Mouse (Mus musculus) macrophage (primary cell): ENCODE results near the gene Sntg2. TPM values are rescaled to one million over a fixed set of nuclear protein-coding genes. Genes with fewer than 3 reads are reported as not detected.

Experiments
- H3K27ac ChIP-seq: fragments of 350-480 bp; formaldehyde crosslinking; 2 replicates; pipeline ENCODE4 v1.9.0; 2021
- H3K36me3 ChIP-seq: fragments of 350-480 bp; formaldehyde crosslinking; 2 replicates; pipeline ENCODE4 v1.9.0; 2021; ENCODE audit errors: inconsistent target
- H3K4me3 ChIP-seq: fragments of 350-480 bp; formaldehyde crosslinking; 2 replicates; pipeline ENCODE4 v1.9.0; 2021; ENCODE audit errors: inconsistent target
- H3K79me2 ChIP-seq: fragments of 350-480 bp; formaldehyde crosslinking; 2 replicates; pipeline ENCODE4 v1.9.0; 2021; ENCODE audit errors: inconsistent target
- WGBS: methylation state at CpG from one replicate; pipeline ENCODE4 v1.1.7; 2026; ENCODE audit warnings: inconsistent platforms; ENCODE audit not compliant: missing documents; 5-methylcytosine and 5-hydroxymethylcytosine counted together
- polyA plus RNA-seq: library from polyadenylated mRNA; stranded (reverse); fragments of 250-400 nt; gene quantifications from 3 replicates; pipeline ENCODE4 v1.2.4, GENCODE M21; 2018; ENCODE audit warnings: inconsistent platforms
- total RNA-seq, 78 experiments: library from RNA; depleted of rRNA; stranded (reverse); fragments of 250-400 nt; gene quantifications; 1 replicate in 9 of 78; 2 replicates in 24 of 78; 3 replicates in 43 of 78; 4 replicates in 2 of 78; pipeline ENCODE4 v1.2.4; 2018; ENCODE audit warnings: inconsistent platforms in 56 of 78

Sntg2 gene
- not detected for total RNA-seq (2018; cell fraction: chromatin; rRNA removed)
- not detected for total RNA-seq (2018; cell fraction: cytosol; rRNA removed)
- total RNA-seq (2018; cell fraction: nucleus; rRNA removed): not detected
- polyA plus RNA-seq: not detected in 3 replicates

DNA sequence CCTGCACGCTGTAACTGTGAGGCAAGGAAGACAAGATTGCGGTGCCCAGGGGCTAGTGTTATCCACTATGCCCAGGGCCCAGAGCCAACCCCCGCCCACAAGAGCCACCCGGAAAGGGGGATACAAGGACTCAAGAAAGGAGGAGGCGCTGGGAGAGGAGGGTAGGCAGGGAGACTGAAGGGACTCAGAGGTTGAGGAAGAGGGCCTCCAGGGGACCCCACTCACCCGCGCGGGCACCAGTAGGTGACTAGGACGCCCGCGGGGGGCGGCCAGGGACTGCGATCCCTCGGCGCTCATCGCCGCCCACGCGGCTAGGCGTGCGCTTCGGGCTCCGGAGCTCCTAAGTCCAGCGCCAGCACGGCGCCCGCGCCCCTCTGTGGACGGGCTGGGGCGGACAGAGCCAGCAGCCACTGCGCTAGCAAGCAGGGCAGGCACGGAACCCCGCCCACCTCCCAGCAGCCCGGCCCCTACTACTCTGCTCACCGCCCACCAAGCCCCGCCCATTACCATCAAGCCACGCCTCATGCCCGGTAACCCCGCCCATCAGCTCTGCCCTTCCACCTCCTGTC lies at the start of gene Sntg2:
TSS of gene Sntg2 (minus strand) at position 443 of the 569 bp plus-strand sequence.
- H3K4me3 ChIP-seq: no peak within 1 kb of the TSS
- WGBS: under 1% methylated on average over 37 of the region's 39 CpGs
- no peaks in the 10 kb centered on the region for H3K36me3 ChIP-seq
- H3K27ac ChIP-seq: no peak within 1 kb of the TSS
- H3K79me2 ChIP-seq: no peaks in the 10 kb centered on the region

- no peaks in the 10 kb centered on the region for H3K36me3 ChIP-seq
- no peaks in the 10 kb centered on the region for H3K79me2 ChIP-seq
- no peak overlapping the region for H3K27ac ChIP-seq
- no peak overlapping the region for H3K4me3 ChIP-seq
- 82% methylated on average over 8 of the region's 8 CpGs for WGBS
Observed at GRCm38 (mm10) chr12:30416547-30416946, 43.4 kb upstream of the Sntg2 start.

DNA sequence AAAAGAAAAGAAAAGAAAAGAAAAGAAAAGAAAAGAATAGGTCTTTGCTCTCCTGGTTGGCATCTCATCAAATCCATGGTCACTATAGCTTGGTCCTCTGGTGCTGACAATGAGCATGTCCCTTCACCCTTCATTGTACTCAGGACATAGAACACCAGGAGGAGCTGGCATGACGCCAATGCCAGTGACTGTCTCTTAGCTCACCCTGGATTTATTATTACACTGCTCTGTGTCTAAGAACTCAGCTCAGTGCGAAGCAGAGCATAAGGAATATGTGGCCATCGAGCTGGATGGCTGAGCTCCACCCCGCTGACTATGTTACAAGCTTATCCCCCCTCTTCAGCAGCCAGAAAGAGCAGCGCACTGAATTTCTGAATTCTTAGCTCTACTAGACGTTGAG lies 42.8 kb upstream of the Sntg2 start:
- WGBS: 71% methylated on average over 6 of the region's 6 CpGs

GRCm38 (mm10) chr12:30402651-30403050 lies 29.5 kb upstream of the Sntg2 start:
- no peak overlapping the region for H3K27ac ChIP-seq
- no peaks in the 10 kb centered on the region for H3K79me2 ChIP-seq

More for the DNA sequence above, 42.8 kb upstream of the Sntg2 start:
- no peak overlapping the region for H3K4me3 ChIP-seq
- H3K79me2 ChIP-seq: no peaks in the 10 kb centered on the region
- no peak overlapping the region for H3K27ac ChIP-seq
- no peaks in the 10 kb centered on the region for H3K36me3 ChIP-seq

GRCm38 (mm10) chr12:30400531-30400930 lies 27.4 kb upstream of the Sntg2 start:
- H3K36me3 ChIP-seq: no peaks in the 10 kb centered on the region
- no peak overlapping the region for H3K4me3 ChIP-seq
- H3K79me2 ChIP-seq: no peaks in the 10 kb centered on the region
- WGBS: 81% methylated on average over 2 of the region's 2 CpGs
- H3K27ac ChIP-seq: no peak overlapping the region

More at GRCm38 (mm10) chr12:30402651-30403050, 29.5 kb upstream of the Sntg2 start:
- no peaks in the 10 kb centered on the region for H3K36me3 ChIP-seq
- no peak overlapping the region for H3K4me3 ChIP-seq

DNA sequence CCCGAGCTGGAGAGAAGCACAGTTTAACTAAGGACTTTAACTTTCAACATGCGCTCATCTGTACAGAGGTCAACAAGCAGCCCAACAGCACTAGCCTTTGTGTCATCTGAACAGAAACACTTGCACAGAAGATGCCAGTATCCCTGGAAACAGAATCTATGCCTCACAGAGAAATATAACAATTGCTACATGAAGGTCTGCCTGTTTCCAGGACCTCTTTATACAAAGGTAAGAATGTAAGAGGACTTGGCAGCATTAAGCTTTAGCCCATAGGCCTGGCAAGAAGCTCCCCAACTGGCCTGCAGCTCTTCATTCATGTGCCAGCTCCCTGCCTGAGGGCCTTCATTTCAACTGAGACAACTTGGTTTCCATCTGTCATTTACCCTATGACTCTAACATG lies 26.9 kb upstream of the Sntg2 start:
- no peak overlapping the region for H3K4me3 ChIP-seq
- H3K79me2 ChIP-seq: no peaks in the 10 kb centered on the region
- no peaks in the 10 kb centered on the region for H3K36me3 ChIP-seq
- no peak overlapping the region for H3K27ac ChIP-seq
- WGBS: 94% methylated on average over 2 of the region's 2 CpGs

- WGBS: 27% methylated on average over 5 of the region's 5 CpGs
- no peaks in the 10 kb centered on the region for H3K79me2 ChIP-seq
- H3K27ac ChIP-seq: no peak overlapping the region
- no peaks in the 10 kb centered on the region for H3K36me3 ChIP-seq
- no peak overlapping the region for H3K4me3 ChIP-seq
Observed at GRCm38 (mm10) chr12:30372293-30372692, 882 bp downstream of the Sntg2 start.

- Histone ChIP-seq H3K4me3 (no peak overlapping the region), H3K27ac (no peak overlapping the region), H3K79me2 (no peaks in the 10 kb centered on the region), H3K36me3 (no peaks in the 10 kb centered on the region)
- WGBS: 7% methylated on average over 6 of the region's 6 CpGs
Observed at GRCm38 (mm10) chr12:30369786-30370185, 3.4 kb downstream of the Sntg2 start.

DNA sequence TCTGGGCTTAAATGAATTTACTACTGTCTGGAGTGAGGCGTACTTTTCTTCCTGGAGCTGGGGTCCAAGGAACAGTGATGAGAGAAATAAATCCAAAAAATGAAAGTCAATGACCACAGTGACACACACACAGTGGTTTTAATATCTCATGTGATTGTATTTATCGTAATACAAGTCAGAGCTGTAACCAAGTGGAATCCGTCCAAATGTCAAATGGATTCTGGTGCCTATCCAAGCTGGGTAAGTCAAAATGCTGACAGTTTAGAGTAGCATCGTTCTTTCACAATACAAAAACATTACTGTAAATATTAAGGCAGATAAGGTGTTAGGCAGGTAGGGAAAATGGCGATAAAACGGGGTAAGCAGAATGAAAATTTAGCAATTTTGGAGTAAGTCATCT lies 4.0 kb downstream of the Sntg2 start:
- Histone ChIP-seq H3K36me3 (no peaks in the 10 kb centered on the region), H3K79me2 (no peaks in the 10 kb centered on the region), H3K27ac (no peak overlapping the region), H3K4me3 (no peak overlapping the region)
- 91% methylated on average over 6 of the region's 6 CpGs for WGBS

DNA sequence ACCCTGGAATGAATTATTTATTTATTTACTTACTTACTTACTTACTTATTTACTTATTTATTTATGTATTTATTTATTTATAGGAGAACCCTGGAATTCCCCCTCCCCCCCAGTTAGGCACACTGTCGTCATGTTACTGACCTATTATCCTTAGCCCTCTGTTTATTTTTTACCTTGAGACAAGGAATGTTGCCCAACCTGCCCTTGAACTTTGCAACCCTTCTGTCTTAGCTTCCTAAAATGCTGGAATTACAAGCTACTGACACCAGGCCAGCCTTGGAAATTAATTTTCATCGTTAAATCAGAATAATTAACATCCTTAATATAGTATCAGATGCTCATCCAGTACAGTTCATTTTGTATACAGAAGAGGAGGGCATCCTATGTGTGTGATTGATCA lies 10.9 kb downstream of the Sntg2 start:
- H3K27ac ChIP-seq: no peak overlapping the region
- no peaks in the 10 kb centered on the region for H3K79me2 ChIP-seq
- no peaks in the 10 kb centered on the region for H3K36me3 ChIP-seq
- WGBS: 81% methylated on average over 2 of the region's 2 CpGs
- H3K4me3 ChIP-seq: no peak overlapping the region

- Histone ChIP-seq H3K79me2 (no peaks in the 10 kb centered on the region), H3K27ac (no peak overlapping the region), H3K36me3 (no peaks in the 10 kb centered on the region), H3K4me3 (no peak overlapping the region)
- 62% methylated on average over 6 of the region's 6 CpGs for WGBS
Observed at GRCm38 (mm10) chr12:30357666-30358065, 15.5 kb downstream of the Sntg2 start.

DNA sequence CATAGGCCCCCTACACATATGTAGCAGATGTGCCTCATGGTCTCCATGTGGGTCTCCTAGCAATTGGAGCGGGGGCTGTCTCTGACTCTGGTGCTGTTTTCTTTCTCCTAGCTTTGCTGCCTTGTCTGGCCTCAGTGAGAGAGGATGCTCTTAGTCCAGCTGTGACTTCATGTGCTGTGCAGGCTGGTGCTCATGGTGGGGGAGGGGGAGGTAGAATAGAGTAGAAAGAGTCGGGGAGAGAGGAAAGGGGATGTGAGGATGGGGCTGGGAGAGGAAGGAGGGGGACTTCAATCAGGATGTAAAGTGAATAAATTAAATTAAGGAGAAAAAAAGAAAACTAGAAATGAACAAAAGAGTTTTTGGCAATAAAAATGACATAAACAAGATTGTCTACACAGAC lies 20.8 kb downstream of the Sntg2 start:
- 89% methylated on average over 1 of the region's 2 CpGs for WGBS
- H3K79me2 ChIP-seq: no peaks in the 10 kb centered on the region
- H3K4me3 ChIP-seq: no peak overlapping the region
- no peaks in the 10 kb centered on the region for H3K36me3 ChIP-seq
- no peak overlapping the region for H3K27ac ChIP-seq

GRCm38 (mm10) chr12:30348036-30348435 lies 25.1 kb downstream of the Sntg2 start:
- H3K4me3 ChIP-seq: no peak overlapping the region
- no peak overlapping the region for H3K27ac ChIP-seq
- no peaks in the 10 kb centered on the region for H3K79me2 ChIP-seq
- H3K36me3 ChIP-seq: no peaks in the 10 kb centered on the region
- WGBS: 100% methylated on average over 1 of the region's 1 CpGs

GRCm38 (mm10) chr12:30347284-30347683 lies 25.9 kb downstream of the Sntg2 start:
- WGBS: 91% methylated on average over 4 of the region's 4 CpGs
- Histone ChIP-seq H3K79me2 (no peaks in the 10 kb centered on the region), H3K27ac (no peak overlapping the region), H3K4me3 (no peak overlapping the region), H3K36me3 (no peaks in the 10 kb centered on the region)

GRCm38 (mm10) chr12:30344806-30345205 lies 28.4 kb downstream of the Sntg2 start:
- 22% methylated on average over 1 of the region's 1 CpGs for whole genome bisulfite sequencing
- H3K4me3 ChIP-seq: no peak overlapping the region

DNA sequence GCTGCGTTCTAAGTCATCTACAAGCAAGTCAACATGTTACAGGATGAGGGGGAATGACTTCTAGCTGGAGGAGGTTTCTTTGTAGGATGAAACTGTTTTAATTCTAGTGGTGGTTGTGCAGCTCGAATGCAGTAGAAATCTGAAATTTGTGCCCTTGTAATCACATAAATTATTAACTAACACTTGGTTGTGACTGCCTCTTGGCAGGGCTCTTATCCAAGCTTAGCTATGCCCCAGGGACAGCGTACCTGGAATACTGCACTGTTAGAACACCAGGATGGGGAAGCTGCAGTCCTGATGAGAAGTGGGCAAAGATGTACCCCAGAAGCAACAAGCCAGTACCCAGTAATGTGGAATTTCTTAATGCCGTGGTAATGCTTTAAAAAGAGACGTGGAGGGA lies 36.9 kb downstream of the Sntg2 start:
- H3K36me3 ChIP-seq: no peaks in the 10 kb centered on the region
- H3K79me2 ChIP-seq: no peaks in the 10 kb centered on the region
- 83% methylated on average over 5 of the region's 5 CpGs for WGBS
- no peak overlapping the region for H3K27ac ChIP-seq
- no peak overlapping the region for H3K4me3 ChIP-seq

More at GRCm38 (mm10) chr12:30344806-30345205, 28.4 kb downstream of the Sntg2 start:
- no peaks in the 10 kb centered on the region for H3K36me3 ChIP-seq
- no peaks in the 10 kb centered on the region for H3K79me2 ChIP-seq
- H3K27ac ChIP-seq: no peak overlapping the region
